In the genomic region with DNA sequence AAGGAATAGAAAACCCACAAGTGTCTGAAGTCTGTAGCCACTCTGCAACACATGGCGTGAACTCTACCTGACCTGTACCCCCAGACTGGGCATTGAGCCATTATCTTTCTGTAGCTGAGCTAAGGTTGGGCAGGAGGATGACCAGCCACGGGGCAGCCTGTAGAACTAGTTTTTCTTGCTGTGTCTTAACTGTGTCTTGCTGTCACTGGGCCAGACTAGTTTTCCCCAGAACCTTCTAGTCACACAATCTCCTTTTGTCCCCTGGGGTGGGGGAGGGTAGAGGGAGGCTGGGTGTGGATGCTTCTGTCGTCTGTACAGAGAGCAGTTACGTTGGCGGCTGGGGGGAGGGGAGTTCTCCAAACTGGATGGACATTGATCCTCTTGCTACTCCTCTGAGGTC, we compare ENCODE assay signal across 13 mouse cellular contexts. TPM values are rescaled to one million over a fixed set of nuclear protein-coding genes. Genes with fewer than 3 reads are reported as not detected.
DNase-seq lines count a peak whose midpoint lies in the region; ATAC-seq lines count a peak whose summit lies in the region.
"Had no signal": no experiment of that assay in that cellular context is flagged by ENCODE, and none has a peak within 500 bp of the region (broad histone marks: within the 10 kb centered on the region; RNA-seq: fewer than 3 reads in every experiment).

No protein-coding gene starts in this region.

- no peaks in the 10 kb centered on the region for H3K36me3 ChIP-seq in heart, embryonic 11.5 days (ENCODE audit: control insufficient read depth, insufficient read depth, low read length)
- H3K36me3 ChIP-seq in embryonic facial prominence, embryonic 14.5 days (ENCODE audit: control insufficient read depth, insufficient read depth, low read length): no peaks in the 10 kb centered on the region
- H3K36me3 ChIP-seq in stomach, embryonic 15.5 days: no peaks in the 10 kb centered on the region
- H3K36me3 ChIP-seq: limb, embryonic 10.5 days had no signal

- H3K4me3 ChIP-seq in heart, embryonic 11.5 days (ENCODE audit: low read depth, low read length): no peak overlapping the region
- H3K4me3 ChIP-seq in embryonic facial prominence, embryonic 14.5 days (ENCODE audit: low read depth, low read length): no peak overlapping the region
- H3K4me3 ChIP-seq in stomach, embryonic 15.5 days (replicated peaks): no peak overlapping the region
- H3K4me3 ChIP-seq: limb, embryonic 10.5 days had no signal

- 0 out of 2 replicates have a peak overlapping the region, but pooled peaks have one; percentile 41 for H3K27ac ChIP-seq in heart, embryonic 11.5 days (ENCODE audit: low read depth, low read length)
- no peak overlapping the region for H3K27ac ChIP-seq in embryonic facial prominence, embryonic 14.5 days (replicated peaks; ENCODE audit: low read depth, low read length)
- H3K27ac ChIP-seq in stomach, embryonic 15.5 days: peak overlapping the region; percentile 75
- H3K27ac ChIP-seq: limb, embryonic 10.5 days had no signal

- no peak for ATAC-seq in heart, embryonic 11.5 days (replicated peaks; ENCODE audit: insufficient number of reproducible peaks, low FRiP score, low TSS enrichment)
- ATAC-seq in embryonic facial prominence, embryonic 14.5 days (ENCODE audit: low read depth): peak; percentile 75
- ATAC-seq in stomach, embryonic 15.5 days (ENCODE audit: insufficient read depth, low FRiP score, low read depth): peak; percentile 82
- no peak for ATAC-seq in megakaryocyte-erythroid progenitor cell, adult 5-6 weeks (replicated peaks; ENCODE audit: low FRiP score, low TSS enrichment, poor library complexity, severe bottlenecking)
- ATAC-seq: activated CD4-positive, CD25-positive, alpha-beta regulatory T cell, adult 4 months had no signal

- H3K27me3 ChIP-seq in heart, embryonic 11.5 days (ENCODE audit: control insufficient read depth, insufficient read depth, low read length): 0 out of 2 replicates have a peak, but pooled peaks cover 3% of the 10 kb centered on the region
- H3K27me3 ChIP-seq in embryonic facial prominence, embryonic 14.5 days (replicated peaks; ENCODE audit: control insufficient read depth, insufficient read depth, low read length): no peaks in the 10 kb centered on the region
- H3K27me3 ChIP-seq in stomach, embryonic 15.5 days (replicated peaks): no peaks in the 10 kb centered on the region

- peaks cover 5% of the 10 kb centered on the region; the same call in 1 of the 2 replicates for H3K4me1 ChIP-seq in heart, embryonic 11.5 days (ENCODE audit: control insufficient read depth, insufficient read depth, low read length)
- peaks cover 7% of the 10 kb centered on the region; the same call in 1 of the 2 replicates for H3K4me1 ChIP-seq in embryonic facial prominence, embryonic 14.5 days (ENCODE audit: control insufficient read depth, insufficient read depth, low read length)
- H3K4me1 ChIP-seq in stomach, embryonic 15.5 days: peaks cover 12% of the 10 kb centered on the region; the same call in 1 of the 2 replicates

- 35% methylated on average over 5 of the region's 5 CpGs for WGBS in heart, embryonic 11.5 days (ENCODE audit: insufficient replicate concordance)
- 28% methylated on average over 5 of the region's 5 CpGs for WGBS in embryonic facial prominence, embryonic 14.5 days
- 30% methylated on average over 5 of the region's 5 CpGs for WGBS in stomach, embryonic 15.5 days

- no peaks in the 10 kb centered on the region for H3K9me3 ChIP-seq in heart, embryonic 11.5 days (replicated peaks; ENCODE audit: control insufficient read depth, low read length)
- no peaks in the 10 kb centered on the region for H3K9me3 ChIP-seq in embryonic facial prominence, embryonic 14.5 days (ENCODE audit: control insufficient read depth, low read length)
- H3K9me3 ChIP-seq in stomach, embryonic 15.5 days: no peaks in the 10 kb centered on the region
- H3K9me3 ChIP-seq: limb, embryonic 10.5 days had no signal

- no peak overlapping the region for H3K4me2 ChIP-seq in heart, embryonic 11.5 days
- H3K4me2 ChIP-seq in embryonic facial prominence, embryonic 14.5 days (ENCODE audit: low read depth, low read length): no peak overlapping the region
- H3K4me2 ChIP-seq in stomach, embryonic 15.5 days: no peak overlapping the region; the same call in 1 of the 2 replicates

- no peak overlapping the region for H3K9ac ChIP-seq in heart, embryonic 11.5 days (ENCODE audit: low read depth, low read length)
- no peak overlapping the region for H3K9ac ChIP-seq in embryonic facial prominence, embryonic 14.5 days (ENCODE audit: low read depth, low read length)
- H3K9ac ChIP-seq in stomach, embryonic 15.5 days: no peak overlapping the region

- DNase-seq in heart, adult 18-20 months: no peak
- DNase-seq in embryonic facial prominence, embryonic 14.5 days (ENCODE audit: low spot score): peak; percentile 84
- peak; percentile 80 for DNase-seq in kidney, postnatal 14 days
- no peak for DNase-seq in right cerebral cortex, postnatal 4 days
- DNase-seq in B cell, adult 2 months: no peak
- DNase-seq: cerebellum, adult 2 months had no signal

RNA-seq across cellular contexts. Expression of a gene that starts 10.9 kb away (rescaled TPM):
- 0.04 TPM in 1 of 2 replicates, not detected in the other for polyA plus RNA-seq in heart, embryonic 11.5 days (2014; fragmentation: Nextera tagmentation; extraction: Ambion mirVana)
- total RNA-seq in heart, adult 18-20 months (2021): 1 to 10 TPM; 2.0 to 3.8 TPM
- polyA plus RNA-seq in embryonic facial prominence, embryonic 14.5 days (2014; fragmentation: Nextera tagmentation; extraction: Ambion mirVana): 0.35 and 0.51 TPM in 2 replicates
- 0.75 and 0.76 TPM in 2 replicates for polyA plus RNA-seq in stomach, embryonic 15.5 days (2015; fragmentation: Nextera tagmentation; extraction: Ambion mirVana)
- total RNA-seq in megakaryocyte-erythroid progenitor cell, adult 5-6 weeks (2014; fragmentation: Nextera tagmentation): not detected in 2 replicates
- total RNA-seq in megakaryocyte-erythroid progenitor cell, adult 5-6 weeks (2017): not detected in 2 replicates
- total RNA-seq: hematopoietic stem cell, adult 5-6 weeks; monocyte, adult 5-6 weeks had no signal
- polyA plus RNA-seq: activated CD4-positive, CD25-positive, alpha-beta regulatory T cell, adult 4 months had no signal

Comparison
In these comparisons a context has a peak if more than half of its experiments do, and no peak if none do; other contexts are left out.
1. ATAC-seq: peak in embryonic facial prominence, embryonic 14.5 days (single experiment) and stomach, embryonic 15.5 days (single experiment); none in heart, embryonic 11.5 days (single experiment) and megakaryocyte-erythroid progenitor cell, adult 5-6 weeks (single experiment).
2. DNase-seq: peak in embryonic facial prominence, embryonic 14.5 days (single experiment) and kidney, postnatal 14 days (single experiment); none in heart, adult 18-20 months (0 of 2), right cerebral cortex, postnatal 4 days (single experiment) and B cell, adult 2 months (0 of 2).